In the genomic region with DNA sequence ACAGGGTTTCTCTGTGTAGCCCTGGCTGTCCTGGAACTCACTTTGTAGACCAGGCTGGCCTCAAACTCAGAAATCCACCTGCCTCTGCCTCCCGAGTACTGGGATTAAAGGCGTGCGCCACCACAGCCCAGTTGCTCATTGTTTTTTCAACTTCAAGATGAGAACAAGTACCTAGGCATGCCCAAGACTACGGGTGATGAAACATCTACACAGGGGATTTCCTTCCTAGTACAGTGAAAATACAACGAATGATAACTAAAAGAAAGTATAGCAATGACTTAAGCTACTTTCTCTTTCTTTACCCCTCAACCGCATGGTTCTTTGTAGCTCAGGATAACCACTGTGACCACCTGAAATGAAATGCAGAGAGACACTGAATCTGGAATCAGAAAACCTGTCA, we compare ENCODE assay signal across 5 mouse cellular contexts.
A peak's percentile ranks its signal among the peaks of the same experiment; 100 is the strongest.
DNase-seq lines count a peak whose midpoint lies in the region; ATAC-seq and TF ChIP-seq lines count a peak whose summit lies in the region.
"Not testable (repeated sequence)": the region's sequence is repeated elsewhere in the genome, so short reads cannot be mapped to it uniquely, and the experiment has no call there.

No protein-coding gene starts in this region.

- not testable (repeated sequence) for TF ChIP-seq CTCF in ES-Bruce4 (IDR thresholded peaks at IDR 0.05; ENCODE audit: low read depth, low read length)

- H3K27me3 ChIP-seq in ES-Bruce4 (ENCODE audit: control insufficient read depth, insufficient read depth, low read length, poor library complexity, severe bottlenecking), result not testable (repeated sequence)

- H3K4me1 ChIP-seq in ES-Bruce4 (ENCODE audit: control insufficient read depth, insufficient read depth, low read length), result not testable (repeated sequence)

- peak; percentile 29 for DNase-seq in CD4-positive helper T cell, adult 2 months (ENCODE audit: low read depth, low spot score)
- DNase-seq in heart, adult 11 months, result peak; percentile 25

- not testable (repeated sequence) for H3K9me3 ChIP-seq in ES-Bruce4 (replicated peaks; ENCODE audit: control insufficient read depth, insufficient read depth, low read length, poor library complexity, severe bottlenecking)

- peak; percentile 78 for ATAC-seq in CD4-positive, CD25-positive, alpha-beta regulatory T cell, adult 4 months
- peak; percentile 73 for ATAC-seq in inflammation-experienced regulatory T-cells, adult 6 months

- H3K4me3 ChIP-seq in ES-Bruce4 (ENCODE audit: low read depth, low read length), result not testable (repeated sequence)

- not testable (repeated sequence) for H3K9ac ChIP-seq in ES-Bruce4 (ENCODE audit: low read depth, poor library complexity, severe bottlenecking)

- not testable (repeated sequence) for TF ChIP-seq EP300 in ES-Bruce4 (IDR thresholded peaks at IDR 0.05; ENCODE audit: insufficient read depth, low read depth, low read length)

- H3K27ac ChIP-seq in ES-Bruce4 (ENCODE audit: insufficient read depth, low read length), result 0 out of 2 replicates have a peak overlapping the region, but pooled peaks have one; percentile 65

- H3K36me3 ChIP-seq in ES-Bruce4 (ENCODE audit: control insufficient read depth, insufficient read depth, low read length, poor library complexity, severe bottlenecking), result not testable (repeated sequence)

- TF ChIP-seq POLR2A in ES-Bruce4 (IDR thresholded peaks at IDR 0.05; ENCODE audit: insufficient read depth, low read length), result not testable (repeated sequence)
